Mouse (Mus musculus): ENCODE data around the gene Rpl28.

The Rpl28 gene

GRCm38 (mm10) chr7:4835631-4836327 lies 43.1 kb downstream of the Rpl28 start:
- no peak for DNase-seq (ENCODE audit: low spot score in 2 of 2)

- DNase-seq (ENCODE audit: low spot score in 2 of 2): peak in 1 of 2 experiments; percentile 24
These were observed 43.7 kb downstream of the Rpl28 start for GRCm38 (mm10) chr7:4836351-4836792.

- no peak for DNase-seq (ENCODE audit: low spot score in 2 of 2)
These were observed 45.0 kb downstream of the Rpl28 start for GRCm38 (mm10) chr7:4837639-4838038.

- DNase-seq (ENCODE audit: low spot score in 2 of 2): no peak
These were observed 49.4 kb downstream of the Rpl28 start for GRCm38 (mm10) chr7:4842077-4842476.

GRCm38 (mm10) chr7:4842634-4843131 lies 50.0 kb downstream of the Rpl28 start:
- no peak for DNase-seq (ENCODE audit: low spot score in 2 of 2)

- no peak for DNase-seq (ENCODE audit: low spot score in 2 of 2)
These were observed 51.0 kb downstream of the Rpl28 start for GRCm38 (mm10) chr7:4843604-4844244.

GRCm38 (mm10) chr7:4844245-4844916 lies 51.7 kb downstream of the Rpl28 start, which contains the start of gene Shisa7:
Shisa7 (minus strand) TSS chr7:4844696.
- DNase-seq (ENCODE audit: low spot score in 2 of 2): no peak

All from heart, adult 9 months (tissue).